Mouse (Mus musculus) monocyte, adult 5-6 weeks (primary cell): Measurements from ENCODE around the gene Lin7b. TPM values are rescaled to one million over a fixed set of nuclear protein-coding genes. Genes with fewer than 3 reads are reported as not detected.

Source experiments
- ATAC-seq: fragments of 153-309, 156-312 bp; replicated peaks from 2 replicates; pipeline ENCODE4 v1.8.0; 2017; ENCODE audit warnings: mild to moderate bottlenecking; ENCODE audit not compliant: low TSS enrichment, insufficient number of reproducible peaks, severe bottlenecking, poor library complexity, low FRiP score
- total RNA-seq: library from RNA; stranded (forward); fragments of 200-1000, 200-491, 200-594 nt; gene quantifications from 3 replicates; pipeline ENCODE4 v1.2.3, GENCODE M21; 2017

The Lin7b gene
- total RNA-seq: not detected in 3 replicates

DNA sequence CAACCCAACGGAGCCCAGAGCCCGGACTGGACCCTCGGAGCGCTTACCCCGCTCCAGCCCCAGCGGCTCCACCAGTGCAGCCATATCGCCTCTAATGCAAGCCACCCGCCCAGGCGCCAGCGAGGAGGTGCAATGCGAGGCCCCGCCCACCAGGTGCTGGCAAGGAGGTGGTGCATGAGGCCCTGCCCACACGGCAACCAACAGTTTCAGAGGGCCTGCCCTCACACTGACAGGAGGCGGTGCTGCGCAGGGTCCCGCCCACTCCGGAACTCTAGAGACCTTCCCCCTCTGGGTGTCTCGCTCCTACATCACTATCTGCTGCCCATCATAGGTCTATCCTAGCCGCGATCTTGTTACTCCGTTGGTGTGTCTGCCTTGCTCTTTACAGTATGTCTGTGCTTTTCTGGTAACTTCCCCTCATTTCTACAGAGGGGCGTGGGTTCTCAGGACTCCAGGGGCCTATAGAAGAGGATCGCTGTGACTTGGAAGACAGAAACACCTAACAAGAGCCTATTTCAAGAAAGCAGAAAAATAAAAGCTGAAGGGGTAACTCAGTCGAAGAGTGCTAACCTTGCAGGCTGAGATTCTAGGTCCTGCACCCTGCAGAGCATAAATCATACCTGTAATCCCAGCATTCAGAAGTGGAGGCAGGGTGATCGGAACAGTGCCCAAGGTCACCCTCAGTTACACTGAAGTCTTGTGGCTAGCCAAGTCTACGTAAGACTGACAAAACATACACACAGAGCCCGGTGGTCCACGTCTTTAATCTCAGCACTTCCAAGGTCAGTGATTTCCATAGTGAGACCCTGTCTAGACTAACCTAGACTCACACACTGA, at the start of gene Lin7b:
Lin7b (minus strand) TSS at position 109 of the 837 bp plus-strand sequence.
- peak; percentile 69 for ATAC-seq

DNA sequence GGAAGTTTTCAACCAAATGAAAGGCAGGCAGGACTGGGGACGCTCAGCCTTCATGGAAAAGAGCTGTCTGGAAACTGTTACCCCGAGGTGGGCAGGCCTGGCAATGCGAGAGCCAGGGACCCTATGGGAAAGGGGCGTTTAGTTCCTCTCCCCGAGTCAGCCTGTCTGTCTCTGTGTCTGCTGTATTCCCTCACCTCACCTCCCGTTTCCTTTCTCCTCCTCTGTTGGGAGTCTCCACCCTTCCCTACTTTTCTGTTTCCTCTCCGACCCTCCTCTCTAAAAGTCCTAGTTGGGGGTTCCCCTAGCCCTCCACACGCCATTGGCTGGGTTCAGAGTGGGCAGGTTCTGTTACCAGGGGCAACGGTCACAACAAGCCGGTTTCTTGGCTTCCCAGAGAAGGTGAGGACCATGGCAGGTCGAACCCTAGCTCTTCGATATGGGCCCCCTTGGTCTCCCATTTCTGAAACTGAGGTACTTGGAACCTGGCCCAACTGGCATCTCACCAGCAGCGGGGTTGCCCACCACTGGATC, 47.6 kb upstream of the Lin7b start:
- ATAC-seq: no peak

- no peak for ATAC-seq
These were observed 45.3 kb upstream of the Lin7b start for GRCm38 (mm10) chr7:45415636-45416035.

DNA sequence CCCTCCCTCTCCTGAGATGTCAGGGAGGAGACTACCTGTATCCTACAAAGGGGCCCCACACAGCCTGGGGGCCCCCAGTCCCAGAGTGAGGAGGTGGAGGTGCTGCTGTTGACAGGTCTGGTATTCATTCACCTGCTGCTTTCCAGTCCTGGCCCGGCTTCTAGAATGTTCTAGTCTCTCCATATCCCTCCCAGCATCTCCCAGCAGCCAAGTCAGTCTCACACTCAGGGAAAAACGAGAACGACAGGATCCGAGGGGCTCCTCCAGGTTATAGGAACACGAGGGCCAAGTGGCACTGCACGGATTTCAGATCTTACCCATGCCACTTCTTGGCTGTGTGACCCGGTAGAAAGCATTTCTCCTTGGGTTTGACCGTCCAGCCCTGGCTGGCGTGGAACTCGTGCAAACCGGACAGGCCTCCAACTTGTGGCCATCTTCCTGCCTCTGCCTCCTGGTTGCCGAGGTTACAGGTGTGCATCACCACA, 44.4 kb upstream of the Lin7b start:
- ATAC-seq: no peak

DNA sequence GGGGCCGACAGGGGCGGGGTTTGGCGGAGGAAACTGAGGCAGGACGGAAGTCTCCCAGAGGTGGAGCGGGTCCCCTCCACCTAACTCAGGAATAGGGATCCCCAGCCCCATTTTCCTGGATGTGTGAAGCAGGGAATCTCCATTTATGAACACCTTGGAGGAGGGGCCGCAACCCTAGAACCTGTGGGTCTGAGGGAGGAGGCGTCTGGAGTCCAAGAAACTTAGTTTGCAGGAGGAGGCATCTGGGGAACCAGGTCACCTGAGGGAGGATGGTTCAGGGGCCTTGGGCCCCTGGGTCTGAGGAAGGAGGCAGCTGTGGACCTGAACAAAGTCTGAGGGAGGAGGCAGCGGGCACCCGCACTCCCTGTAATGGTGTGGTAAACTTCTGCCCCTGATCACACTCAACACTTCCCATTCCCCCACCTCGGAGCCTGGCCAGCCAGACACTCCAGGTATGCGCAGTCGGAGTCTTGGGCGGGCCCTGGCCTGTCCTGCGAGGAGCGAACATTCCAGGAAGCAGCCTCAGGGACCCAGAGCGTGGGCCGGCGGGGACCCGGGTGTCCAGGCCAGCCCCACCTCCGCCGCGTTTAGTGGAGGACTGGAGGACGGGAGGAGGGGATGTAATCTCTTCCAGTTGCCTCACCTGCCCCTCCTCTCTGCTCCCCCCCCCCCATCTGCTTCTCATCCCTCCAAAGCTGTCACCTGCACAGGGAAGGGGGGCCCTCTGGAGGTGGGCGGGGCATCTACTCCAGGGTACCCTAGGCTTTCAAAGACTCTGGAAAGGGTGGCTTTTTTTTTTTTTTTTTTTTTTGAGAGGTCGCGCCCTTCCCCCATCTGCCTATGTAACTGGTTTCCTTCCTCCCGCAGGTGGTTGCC, 43.7 kb upstream of the Lin7b start:
- ATAC-seq: 0 out of 2 replicates have a peak, but pooled peaks have one; percentile 13

DNA sequence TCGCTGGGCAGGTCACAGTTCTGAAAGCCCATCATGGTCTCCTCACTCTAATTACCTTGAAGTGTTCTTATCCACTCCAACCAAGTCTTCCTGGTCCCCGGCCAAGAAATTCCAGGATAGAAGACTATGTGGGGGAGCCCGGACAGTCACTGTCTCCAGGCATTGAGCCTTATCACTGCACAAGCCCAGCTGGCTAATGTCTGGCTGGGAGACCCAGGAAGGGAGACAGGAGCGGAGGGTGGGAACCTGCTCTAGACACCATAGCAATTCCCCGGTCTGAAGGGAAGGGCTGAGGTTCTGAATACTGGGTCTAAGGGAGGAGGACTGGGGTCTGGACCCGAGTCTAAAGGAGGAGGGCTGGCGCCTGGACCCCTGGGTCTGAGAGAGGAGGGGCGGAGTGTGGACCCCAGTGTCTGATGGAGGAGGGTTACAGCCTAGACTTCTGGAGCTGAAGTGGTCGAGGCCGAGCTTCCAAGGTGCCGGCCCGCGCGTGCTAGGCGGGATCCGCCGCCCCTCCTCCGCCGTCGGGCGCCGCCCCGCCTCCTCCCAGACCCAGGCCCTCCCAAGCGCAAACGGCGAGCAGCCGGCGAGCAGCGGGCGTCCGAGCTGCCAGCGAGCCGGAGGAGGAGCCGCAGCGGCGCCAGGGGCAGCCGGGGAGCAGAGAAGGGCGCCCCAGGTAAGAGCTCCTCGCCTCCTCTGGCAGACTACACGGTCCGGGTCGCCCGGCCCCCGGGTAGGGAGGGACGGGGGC, 42.9 kb upstream of the Lin7b start, which contains the start of gene Ntf5:
Ntf5 (plus strand) TSS at position 583 of the 751 bp plus-strand sequence.
- no peak for ATAC-seq

DNA sequence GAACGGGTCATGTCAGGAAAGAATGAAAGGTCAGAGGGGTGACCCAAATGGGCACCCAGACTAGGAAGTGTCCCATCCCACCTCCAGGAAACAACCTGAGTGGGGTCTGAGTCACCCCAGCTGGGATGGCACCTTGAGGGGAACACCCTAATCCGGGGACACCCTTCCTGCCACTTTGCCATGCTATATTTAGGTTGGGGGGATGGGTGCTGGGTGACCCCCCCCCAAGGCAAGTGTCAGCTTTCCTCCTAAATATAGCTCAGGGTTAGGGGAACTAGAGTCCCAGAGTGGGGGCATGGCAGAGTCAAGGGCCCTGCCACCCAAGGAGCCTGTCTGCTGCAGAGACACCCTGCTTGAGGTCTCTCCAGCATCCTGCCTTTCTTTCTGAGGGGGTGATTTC, 42.0 kb upstream of the Lin7b start:
- no peak for ATAC-seq

- ATAC-seq: no peak
These were observed 39.2 kb upstream of the Lin7b start for GRCm38 (mm10) chr7:45409497-45410163.

DNA sequence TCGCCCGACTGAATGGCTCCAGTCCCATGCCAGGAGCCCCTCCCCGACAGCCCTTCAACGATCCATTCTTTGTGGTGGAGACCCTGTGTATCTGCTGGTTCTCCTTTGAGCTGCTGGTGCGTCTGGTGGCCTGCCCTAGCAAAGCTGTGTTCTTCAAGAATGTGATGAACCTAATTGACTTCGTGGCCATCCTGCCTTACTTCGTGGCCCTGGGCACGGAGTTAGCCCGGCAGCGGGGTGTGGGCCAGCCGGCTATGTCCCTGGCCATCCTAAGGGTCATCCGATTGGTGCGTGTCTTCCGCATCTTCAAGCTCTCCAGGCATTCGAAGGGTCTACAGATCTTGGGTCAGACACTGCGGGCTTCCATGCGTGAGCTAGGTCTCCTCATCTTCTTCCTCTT, 38.6 kb upstream of the Lin7b start:
- ATAC-seq: no peak

- ATAC-seq: no peak
These were observed 38.0 kb upstream of the Lin7b start for GRCm38 (mm10) chr7:45408351-45408750.

DNA sequence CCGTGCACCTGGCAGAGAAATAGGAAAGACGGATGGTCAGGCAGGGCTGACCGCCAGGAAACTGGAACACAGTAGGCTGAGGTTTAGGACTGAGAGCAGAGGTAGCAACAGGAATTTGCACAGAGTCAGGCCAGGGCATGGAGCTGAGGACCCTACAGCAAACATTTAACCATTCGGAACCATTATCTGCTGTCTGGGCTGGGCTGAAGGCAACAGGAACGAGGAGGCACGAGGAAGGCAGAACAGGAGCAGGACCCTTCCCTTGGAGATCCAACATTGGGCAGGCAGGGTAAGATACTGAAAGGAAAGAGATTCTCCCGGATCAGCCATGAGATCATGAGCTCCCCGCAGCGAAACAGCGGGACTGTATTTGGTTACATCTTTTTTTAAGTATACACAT, 37.5 kb upstream of the Lin7b start:
- ATAC-seq: no peak

GRCm38 (mm10) chr7:45406157-45407156, 36.1 kb upstream of the Lin7b start:
- no peak for ATAC-seq

GRCm38 (mm10) chr7:45405091-45406075, 35.0 kb upstream of the Lin7b start, which contains the start of gene Kcna7:
Gene Kcna7, plus strand, starts transcription at chr7:45405653.
- ATAC-seq: peak; percentile 64

DNA sequence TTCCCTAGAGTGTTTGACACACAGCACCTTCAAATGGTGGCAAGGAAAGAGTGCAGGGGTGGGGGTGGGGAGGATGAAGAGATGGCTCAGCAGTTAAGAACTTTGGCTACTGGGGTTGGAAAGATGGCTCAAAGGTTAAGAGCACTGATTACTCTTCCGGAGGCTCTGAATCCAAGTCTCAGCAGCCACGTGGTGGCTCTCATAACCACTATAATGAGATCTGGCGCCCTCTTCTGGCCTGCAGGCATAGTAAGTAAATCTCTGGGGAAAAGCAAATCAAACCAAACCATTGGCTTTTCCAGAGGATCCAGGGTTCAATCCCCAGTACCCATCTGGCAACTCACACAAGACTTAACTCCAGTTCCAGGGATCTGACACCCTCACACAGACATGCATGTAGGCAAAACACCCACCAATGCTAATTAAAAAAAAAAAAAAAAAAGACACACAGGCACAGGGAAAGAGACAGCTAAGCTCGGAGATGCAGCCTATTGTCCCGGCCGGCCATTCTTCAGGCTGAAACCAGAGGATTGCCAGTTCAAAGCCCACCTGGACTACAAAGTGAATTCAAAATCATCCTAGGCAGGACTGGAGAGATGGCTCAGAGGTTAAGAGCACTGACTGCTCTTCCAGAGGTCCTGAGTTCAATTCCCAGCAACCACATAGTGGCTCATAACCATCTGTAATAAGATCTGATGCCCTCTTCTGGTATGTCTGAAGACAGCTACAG, 33.3 kb upstream of the Lin7b start:
- ATAC-seq: peak; percentile 71; the same call in 1 of the 2 replicates

- no peak for ATAC-seq
These were observed 31.2 kb upstream of the Lin7b start for GRCm38 (mm10) chr7:45401521-45402085.
